Mouse (Mus musculus): ENCODE measurements at regions not wholly inside any gene's neighbourhood (a gene's known extent, or its start where the extent isn't known, plus 50 kb on each side); places are given as distances from the start of the nearest gene placed in this dataset.

DNA sequence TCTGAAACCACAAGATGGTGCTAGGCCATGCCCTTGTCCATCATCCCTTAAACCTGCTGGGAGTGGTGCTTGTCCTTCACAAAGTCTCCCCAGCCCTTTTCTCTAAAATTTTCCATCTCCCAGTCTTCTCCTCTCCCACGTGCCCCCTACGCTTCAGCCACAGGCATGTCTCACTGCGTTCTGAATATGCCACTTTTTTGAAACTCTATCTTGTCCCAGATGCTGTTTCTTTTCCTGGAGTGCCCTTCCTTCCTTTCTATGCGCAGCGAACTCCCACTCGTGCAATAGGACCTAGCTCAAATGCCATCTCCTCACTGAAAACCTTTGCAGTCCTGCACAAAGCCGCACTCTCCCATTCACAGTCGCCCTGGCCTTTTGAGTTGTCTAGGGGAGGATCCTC is 525.5 kb downstream of the Cetn3 start:
- TF ChIP-seq POLR2A (IDR thresholded peaks at IDR 0.05; ENCODE audit: low read depth, low read length) (no peak), CTCF (IDR thresholded peaks at IDR 0.05; ENCODE audit: extremely low read depth, insufficient read depth, insufficient read length, insufficient replicate concordance) (no peak)
